Mouse (Mus musculus) liver, postnatal 0 days (tissue): Measurements from ENCODE around the gene Cspg4.

Experiments used
- CTCF ChIP-seq: sonication (generic); IDR thresholded peaks from 2 replicates; pipeline ENCODE4 v1.5.1; 2016; ENCODE audit warnings: antibody characterized with exemption, low read depth
- EP300 ChIP-seq: IDR thresholded peaks from 2 replicates; pipeline ENCODE4 v1.6.1; 2016; ENCODE audit warnings: antibody characterized with exemption, low read depth, mild to moderate bottlenecking

- TF ChIP-seq CTCF (no peak), EP300 (no peak)
These were observed 34.6 kb downstream of the Cspg4 start for GRCm38 (mm10) chr9:56899409-56899808.
